Mouse (Mus musculus): ENCODE data around the gene Dis3l2. TPM values are rescaled to one million over a fixed set of nuclear protein-coding genes. Genes with fewer than 3 reads are reported as not detected.

The Dis3l2 gene
- polyA plus RNA-seq, 1 experiment from 2014 or later = 8.8 TPM

GRCm38 (mm10) chr1:86696948-86697347 is 6.7 kb upstream of the Dis3l2 start:
- H3K27me3 ChIP-seq = no peaks in the 10 kb centered on the region
- DNase-seq = no peak
- no peak for ATAC-seq (ENCODE audit: low read depth)
- no peaks in the 10 kb centered on the region for H3K9me3 ChIP-seq (replicated peaks)
- peaks cover 12% of the 10 kb centered on the region for H3K4me1 ChIP-seq (replicated peaks)
- H3K4me3 ChIP-seq (replicated peaks) = no peak overlapping the region
- no peak overlapping the region for H3K4me2 ChIP-seq
- WGBS (ENCODE audit: insufficient replicate concordance) = 34% methylated on average over 7 of the region's 7 CpGs
- no peaks in the 10 kb centered on the region for H3K36me3 ChIP-seq
- H3K27ac ChIP-seq = no peak overlapping the region
- no peak overlapping the region for H3K9ac ChIP-seq

DNA sequence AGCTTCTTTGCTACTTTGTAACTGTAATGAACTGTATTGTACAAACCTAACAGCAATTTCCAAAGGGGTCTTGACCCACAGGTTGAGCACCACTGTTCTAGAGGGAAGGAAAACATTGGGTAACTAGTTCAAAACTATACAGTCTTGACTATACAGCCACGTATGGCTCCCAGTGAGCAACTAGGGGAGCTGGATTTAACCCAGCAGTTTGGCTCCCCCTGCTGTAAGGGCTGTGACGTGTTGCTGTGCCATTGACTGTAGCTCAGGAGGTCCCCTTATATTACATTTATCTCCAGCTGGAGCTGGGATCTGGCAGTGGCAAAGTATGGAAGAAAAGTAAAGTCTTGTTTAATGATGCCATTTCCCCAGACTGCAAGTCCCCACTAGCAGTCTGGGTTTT is 4.9 kb upstream of the Dis3l2 start:
- DNase-seq (no peak), ATAC-seq (ENCODE audit: low read depth) (no peak)
- no peak overlapping the region for H3K4me2 ChIP-seq
- no peaks in the 10 kb centered on the region for H3K36me3 ChIP-seq
- peaks cover 19% of the 10 kb centered on the region for H3K4me1 ChIP-seq (replicated peaks)
- H3K4me3 ChIP-seq (replicated peaks) = no peak overlapping the region
- 36% methylated on average over 2 of the region's 2 CpGs for WGBS (ENCODE audit: insufficient replicate concordance)
- no peaks in the 10 kb centered on the region for H3K9me3 ChIP-seq (replicated peaks)
- H3K9ac ChIP-seq = no peak overlapping the region
- no peaks in the 10 kb centered on the region for H3K27me3 ChIP-seq
- no peak overlapping the region for H3K27ac ChIP-seq

GRCm38 (mm10) chr1:86699346-86700136 is 4.1 kb upstream of the Dis3l2 start:
- Histone ChIP-seq H3K27ac (no peak overlapping the region), H3K36me3 (no peaks in the 10 kb centered on the region), H3K9me3 (replicated peaks) (no peaks in the 10 kb centered on the region), H3K4me2 (no peak overlapping the region), H3K4me1 (replicated peaks) (peaks cover 26% of the 10 kb centered on the region), H3K9ac (no peak overlapping the region), H3K27me3 (no peaks in the 10 kb centered on the region), H3K4me3 (replicated peaks) (no peak overlapping the region)
- no peak for ATAC-seq (ENCODE audit: low read depth)
- DNase-seq = no peak
- 61% methylated on average over 11 of the region's 11 CpGs for WGBS (ENCODE audit: insufficient replicate concordance)

DNA sequence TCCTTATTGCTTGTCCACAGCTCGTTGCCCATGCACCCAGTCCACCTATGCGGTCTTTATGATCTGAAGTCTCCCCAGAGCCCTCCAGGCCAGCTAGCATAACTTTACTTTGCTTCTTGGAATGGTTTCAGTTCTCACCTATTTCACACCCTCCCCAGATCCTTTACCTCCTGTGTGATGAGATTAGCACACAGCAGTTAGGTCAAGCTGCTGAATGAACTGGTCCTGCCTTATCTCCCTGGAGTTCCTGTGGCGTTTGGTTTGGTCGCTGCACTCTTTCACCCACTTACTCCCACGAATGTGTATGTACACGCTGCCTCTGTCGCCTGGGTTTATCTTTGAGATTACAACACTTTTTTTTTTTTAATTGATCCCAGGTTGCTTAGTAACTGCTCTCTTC is 3.2 kb upstream of the Dis3l2 start:
- ATAC-seq (ENCODE audit: low read depth) (peak; percentile 59), DNase-seq (peak; percentile 17)
- peak overlapping the region; percentile 24 for H3K4me2 ChIP-seq
- H3K27me3 ChIP-seq = no peaks in the 10 kb centered on the region
- no peak overlapping the region for H3K4me3 ChIP-seq (replicated peaks)
- H3K9me3 ChIP-seq (replicated peaks) = no peaks in the 10 kb centered on the region
- H3K9ac ChIP-seq = no peak overlapping the region
- no peaks in the 10 kb centered on the region for H3K36me3 ChIP-seq
- peaks cover 34% of the 10 kb centered on the region for H3K4me1 ChIP-seq (replicated peaks)
- 16% methylated on average over 7 of the region's 7 CpGs for WGBS (ENCODE audit: insufficient replicate concordance)
- H3K27ac ChIP-seq = no peak overlapping the region; the same call in 1 of the 2 replicates

GRCm38 (mm10) chr1:86703965-86704326 is 338 bp downstream of the Dis3l2 start:
- DNase-seq (no peak), ATAC-seq (ENCODE audit: low read depth) (peak; percentile 54)
- Histone ChIP-seq H3K4me1 (replicated peaks) (peaks cover 43% of the 10 kb centered on the region), H3K27ac (peak overlapping the region; percentile 75), H3K36me3 (no peaks in the 10 kb centered on the region), H3K9ac (peak overlapping the region; percentile 83), H3K27me3 (no peaks in the 10 kb centered on the region), H3K4me2 (peak overlapping the region; percentile 67), H3K9me3 (replicated peaks) (no peaks in the 10 kb centered on the region), H3K4me3 (replicated peaks) (peak overlapping the region; percentile 80)
- WGBS (ENCODE audit: insufficient replicate concordance) = under 1% methylated on average over 27 of the region's 27 CpGs

GRCm38 (mm10) chr1:86705461-86705860 is 1.9 kb downstream of the Dis3l2 start:
- no peaks in the 10 kb centered on the region for H3K9me3 ChIP-seq (replicated peaks)
- no peaks in the 10 kb centered on the region for H3K27me3 ChIP-seq
- H3K4me1 ChIP-seq (replicated peaks) = peaks cover 43% of the 10 kb centered on the region
- WGBS (ENCODE audit: insufficient replicate concordance) = 70% methylated on average over 3 of the region's 3 CpGs
- DNase-seq = no peak
- ATAC-seq (ENCODE audit: low read depth) = no peak
- no peak overlapping the region for H3K9ac ChIP-seq
- no peak overlapping the region for H3K27ac ChIP-seq
- H3K36me3 ChIP-seq = no peaks in the 10 kb centered on the region
- H3K4me3 ChIP-seq (replicated peaks) = no peak overlapping the region
- H3K4me2 ChIP-seq = 0 out of 2 replicates have a peak overlapping the region, but pooled peaks have one; percentile 2

DNA sequence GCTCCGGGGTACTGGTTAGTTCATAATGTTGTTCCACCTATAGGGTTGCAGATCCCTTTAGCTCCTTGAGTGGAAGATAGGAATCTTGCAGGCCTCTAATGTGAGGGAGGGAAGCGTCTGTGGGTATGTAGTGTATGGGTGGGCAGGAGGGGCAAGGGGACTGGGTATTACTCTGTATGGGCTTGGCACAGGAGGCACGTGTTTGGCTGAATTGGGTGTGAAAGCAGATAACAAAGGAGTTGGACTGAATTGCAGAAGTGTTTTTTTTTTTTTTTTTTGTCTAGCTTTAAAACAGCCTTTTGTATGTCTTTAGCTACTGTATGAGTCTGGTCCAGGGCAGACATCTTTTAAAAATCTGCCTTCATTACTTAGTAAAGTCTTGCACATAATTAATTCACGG is 5.9 kb downstream of the Dis3l2 start:
- ATAC-seq (ENCODE audit: low read depth) = 0 out of 2 replicates have a peak, but pooled peaks have one; percentile 39
- DNase-seq = no peak
- Histone ChIP-seq H3K36me3 (no peaks in the 10 kb centered on the region), H3K27ac (no peak overlapping the region), H3K4me2 (no peak overlapping the region), H3K4me1 (replicated peaks) (peaks cover 21% of the 10 kb centered on the region), H3K4me3 (replicated peaks) (no peak overlapping the region), H3K9ac (no peak overlapping the region), H3K27me3 (no peaks in the 10 kb centered on the region), H3K9me3 (replicated peaks) (no peaks in the 10 kb centered on the region)
- 49% methylated on average over 4 of the region's 4 CpGs for WGBS (ENCODE audit: insufficient replicate concordance)

GRCm38 (mm10) chr1:86712045-86712444 is 8.4 kb downstream of the Dis3l2 start:
- H3K36me3 ChIP-seq = no peaks in the 10 kb centered on the region
- no peak overlapping the region for H3K27ac ChIP-seq
- no peak overlapping the region for H3K9ac ChIP-seq
- no peak for DNase-seq
- peaks cover 14% of the 10 kb centered on the region for H3K4me1 ChIP-seq (replicated peaks)
- no peak for ATAC-seq (ENCODE audit: low read depth)
- 59% methylated on average over 2 of the region's 2 CpGs for WGBS (ENCODE audit: insufficient replicate concordance)
- H3K4me2 ChIP-seq = no peak overlapping the region
- H3K27me3 ChIP-seq = no peaks in the 10 kb centered on the region
- H3K9me3 ChIP-seq (replicated peaks) = no peaks in the 10 kb centered on the region
- H3K4me3 ChIP-seq (replicated peaks) = no peak overlapping the region

DNA sequence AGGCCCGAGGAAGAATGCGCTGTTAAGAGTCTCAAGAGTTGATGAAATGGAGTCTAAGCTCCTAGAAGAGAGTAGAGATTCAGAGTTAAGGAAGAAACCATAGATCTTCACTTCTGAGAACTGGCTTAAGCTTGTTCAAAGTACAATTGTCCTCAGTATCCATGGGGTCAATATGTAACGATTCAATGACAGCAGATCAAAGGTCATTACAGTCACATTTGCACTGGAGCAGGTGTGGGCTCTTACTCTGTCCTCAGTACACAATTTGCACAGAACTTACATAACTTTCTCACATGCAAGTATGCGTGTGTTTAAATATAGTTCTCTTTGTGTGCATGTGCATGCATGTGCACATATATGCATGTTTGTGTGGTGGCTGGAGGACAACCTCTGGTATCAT is 9.4 kb downstream of the Dis3l2 start:
- DNase-seq (no peak), ATAC-seq (ENCODE audit: low read depth) (0 out of 2 replicates have a peak, but pooled peaks have one; percentile 54)
- 76% methylated on average over 4 of the region's 4 CpGs for WGBS (ENCODE audit: insufficient replicate concordance)

GRCm38 (mm10) chr1:86718190-86718589 is 14.6 kb downstream of the Dis3l2 start:
- Histone ChIP-seq H3K4me1 (replicated peaks) (peaks cover 30% of the 10 kb centered on the region), H3K9ac (no peak overlapping the region), H3K27ac (no peak overlapping the region; the same call in 1 of the 2 replicates), H3K36me3 (no peaks in the 10 kb centered on the region), H3K4me2 (no peak overlapping the region), H3K27me3 (no peaks in the 10 kb centered on the region), H3K9me3 (replicated peaks) (no peaks in the 10 kb centered on the region), H3K4me3 (replicated peaks) (no peak overlapping the region)
- WGBS (ENCODE audit: insufficient replicate concordance) = 61% methylated on average over 1 of the region's 1 CpGs
- no peak for ATAC-seq (ENCODE audit: low read depth)
- DNase-seq = no peak

More for the DNA sequence above, 9.4 kb downstream of the Dis3l2 start:
- 0 out of 2 replicates have a peak overlapping the region, but pooled peaks have one; percentile 0 for H3K27ac ChIP-seq
- H3K4me3 ChIP-seq (replicated peaks) = no peak overlapping the region
- no peak overlapping the region for H3K4me2 ChIP-seq
- peaks cover 22% of the 10 kb centered on the region for H3K4me1 ChIP-seq (replicated peaks)
- H3K27me3 ChIP-seq = no peaks in the 10 kb centered on the region
- H3K9me3 ChIP-seq (replicated peaks) = no peaks in the 10 kb centered on the region
- H3K36me3 ChIP-seq = no peaks in the 10 kb centered on the region
- no peak overlapping the region for H3K9ac ChIP-seq

GRCm38 (mm10) chr1:86719391-86719790 is 15.8 kb downstream of the Dis3l2 start:
- 55% methylated on average over 4 of the region's 4 CpGs for WGBS (ENCODE audit: insufficient replicate concordance)
- no peak overlapping the region for H3K4me2 ChIP-seq
- peak overlapping the region; percentile 57 for H3K27ac ChIP-seq
- H3K4me1 ChIP-seq (replicated peaks) = peaks cover 30% of the 10 kb centered on the region
- no peak overlapping the region for H3K4me3 ChIP-seq (replicated peaks)
- ATAC-seq (ENCODE audit: low read depth) = no peak
- no peak overlapping the region for H3K9ac ChIP-seq
- no peaks in the 10 kb centered on the region for H3K27me3 ChIP-seq
- no peaks in the 10 kb centered on the region for H3K36me3 ChIP-seq
- no peaks in the 10 kb centered on the region for H3K9me3 ChIP-seq (replicated peaks)
- no peak for DNase-seq

Measured in liver, embryonic 13.5 days (tissue).